Mouse (Mus musculus): Measurements from ENCODE around the gene Ralgapa2. TPM values are rescaled to one million over a fixed set of nuclear protein-coding genes. Genes with fewer than 3 reads are reported as not detected.

Gene Ralgapa2
- polyA plus RNA-seq, 1 experiment from 2014 or later = 7.7 TPM

GRCm38 (mm10) chr2:146221076-146221928, 290.8 kb downstream of the Ralgapa2 start, which contains the start of gene Insm1:
Insm1 (plus strand) TSS chr2:146221921.
- ATAC-seq (ENCODE audit: borderline replicate concordance, extremely low read depth, low FRiP score, low TSS enrichment) = peak; percentile 17; the same call in 1 of the 2 replicates
- H3K4me2 ChIP-seq = peak within 1 kb of the TSS; percentile 97
- H3K27ac ChIP-seq = no peak within 1 kb of the TSS
- no peaks in the 10 kb centered on the region for H3K9me3 ChIP-seq
- H3K4me3 ChIP-seq = peak within 1 kb of the TSS; percentile 47
- peaks cover 48% of the 10 kb centered on the region for H3K4me1 ChIP-seq
- peaks cover 95% of the 10 kb centered on the region for H3K27me3 ChIP-seq
- H3K9ac ChIP-seq = no peak within 1 kb of the TSS
- WGBS = under 1% methylated on average over 65 of the region's 86 CpGs
- H3K36me3 ChIP-seq = no peaks in the 10 kb centered on the region

GRCm38 (mm10) chr2:146220591-146221075, 291.5 kb downstream of the Ralgapa2 start:
- Histone ChIP-seq H3K27me3 (peaks cover 95% of the 10 kb centered on the region), H3K4me2 (peak overlapping the region; percentile 97; the same call in 1 of the 2 replicates), H3K4me1 (peaks cover 48% of the 10 kb centered on the region), H3K27ac (no peak overlapping the region), H3K4me3 (peak overlapping the region; percentile 47; the same call in 1 of the 2 replicates), H3K9ac (no peak overlapping the region), H3K36me3 (no peaks in the 10 kb centered on the region), H3K9me3 (no peaks in the 10 kb centered on the region)
- 1% methylated on average over 22 of the region's 24 CpGs for WGBS
- ATAC-seq (ENCODE audit: borderline replicate concordance, extremely low read depth, low FRiP score, low TSS enrichment) = no peak

GRCm38 (mm10) chr2:146219791-146220190, 292.4 kb downstream of the Ralgapa2 start:
- H3K27ac ChIP-seq = no peak overlapping the region
- peaks cover 48% of the 10 kb centered on the region for H3K4me1 ChIP-seq
- H3K36me3 ChIP-seq = no peaks in the 10 kb centered on the region
- H3K27me3 ChIP-seq = peaks cover 95% of the 10 kb centered on the region
- H3K4me2 ChIP-seq = no peak overlapping the region
- no peak overlapping the region for H3K9ac ChIP-seq
- H3K4me3 ChIP-seq = no peak overlapping the region
- no peak for ATAC-seq (ENCODE audit: borderline replicate concordance, extremely low read depth, low FRiP score, low TSS enrichment)
- WGBS = 14% methylated on average over 11 of the region's 11 CpGs
- no peaks in the 10 kb centered on the region for H3K9me3 ChIP-seq

GRCm38 (mm10) chr2:146218881-146219535, 293.1 kb downstream of the Ralgapa2 start:
- H3K4me2 ChIP-seq = no peak overlapping the region

GRCm38 (mm10) chr2:146218161-146218691, 293.9 kb downstream of the Ralgapa2 start:
- no peak for ATAC-seq (ENCODE audit: borderline replicate concordance, extremely low read depth, low FRiP score, low TSS enrichment)
- Histone ChIP-seq H3K4me2 (peak overlapping the region; percentile 50), H3K4me1 (peaks cover 44% of the 10 kb centered on the region), H3K36me3 (no peaks in the 10 kb centered on the region), H3K27me3 (peaks cover 93% of the 10 kb centered on the region), H3K9me3 (no peaks in the 10 kb centered on the region), H3K27ac (no peak overlapping the region), H3K9ac (no peak overlapping the region), H3K4me3 (peak overlapping the region; percentile 22)
- under 1% methylated on average over 40 of the region's 40 CpGs for WGBS

More at GRCm38 (mm10) chr2:146218881-146219535, 293.1 kb downstream of the Ralgapa2 start:
- peaks cover 94% of the 10 kb centered on the region for H3K27me3 ChIP-seq
- no peak overlapping the region for H3K4me3 ChIP-seq
- H3K4me1 ChIP-seq = peaks cover 48% of the 10 kb centered on the region
- H3K36me3 ChIP-seq = no peaks in the 10 kb centered on the region
- no peak overlapping the region for H3K27ac ChIP-seq
- H3K9me3 ChIP-seq = no peaks in the 10 kb centered on the region
- H3K9ac ChIP-seq = no peak overlapping the region
- ATAC-seq (ENCODE audit: borderline replicate concordance, extremely low read depth, low FRiP score, low TSS enrichment) = no peak
- 2% methylated on average over 19 of the region's 19 CpGs for WGBS

- Histone ChIP-seq H3K27ac (no peak overlapping the region), H3K4me1 (peaks cover 36% of the 10 kb centered on the region), H3K9me3 (no peaks in the 10 kb centered on the region), H3K4me3 (no peak overlapping the region), H3K9ac (no peak overlapping the region), H3K27me3 (peaks cover 91% of the 10 kb centered on the region), H3K36me3 (no peaks in the 10 kb centered on the region), H3K4me2 (no peak overlapping the region)
- ATAC-seq (ENCODE audit: borderline replicate concordance, extremely low read depth, low FRiP score, low TSS enrichment) = peak; percentile 72; the same call in 1 of the 2 replicates
- 2% methylated on average over 16 of the region's 16 CpGs for WGBS
Measured at GRCm38 (mm10) chr2:146217227-146217980, 294.7 kb downstream of the Ralgapa2 start.

GRCm38 (mm10) chr2:146216111-146217064, 295.8 kb downstream of the Ralgapa2 start:
- Histone ChIP-seq H3K36me3 (no peaks in the 10 kb centered on the region), H3K9me3 (no peaks in the 10 kb centered on the region), H3K9ac (no peak overlapping the region), H3K4me2 (no peak overlapping the region), H3K27me3 (peaks cover 83% of the 10 kb centered on the region), H3K4me1 (peaks cover 27% of the 10 kb centered on the region), H3K27ac (no peak overlapping the region), H3K4me3 (no peak overlapping the region)
- no peak for ATAC-seq (ENCODE audit: borderline replicate concordance, extremely low read depth, low FRiP score, low TSS enrichment)
- WGBS = 11% methylated on average over 14 of the region's 14 CpGs

- Histone ChIP-seq H3K36me3 (no peaks in the 10 kb centered on the region), H3K4me3 (no peak overlapping the region), H3K27ac (no peak overlapping the region), H3K4me1 (peaks cover 19% of the 10 kb centered on the region), H3K9me3 (no peaks in the 10 kb centered on the region), H3K4me2 (no peak overlapping the region), H3K27me3 (peaks cover 69% of the 10 kb centered on the region), H3K9ac (no peak overlapping the region)
- no peak for ATAC-seq (ENCODE audit: borderline replicate concordance, extremely low read depth, low FRiP score, low TSS enrichment)
- 3% methylated on average over 9 of the region's 9 CpGs for WGBS
Measured at GRCm38 (mm10) chr2:146214715-146215114, 297.4 kb downstream of the Ralgapa2 start.

- peaks cover 34% of the 10 kb centered on the region for H3K27me3 ChIP-seq
- H3K4me2 ChIP-seq = no peak overlapping the region
- no peak overlapping the region for H3K27ac ChIP-seq
- 51% methylated on average over 4 of the region's 4 CpGs for WGBS
- no peak overlapping the region for H3K9ac ChIP-seq
- H3K4me3 ChIP-seq = no peak overlapping the region
- H3K36me3 ChIP-seq = no peaks in the 10 kb centered on the region
- ATAC-seq (ENCODE audit: borderline replicate concordance, extremely low read depth, low FRiP score, low TSS enrichment) = no peak
- no peaks in the 10 kb centered on the region for H3K4me1 ChIP-seq
- no peaks in the 10 kb centered on the region for H3K9me3 ChIP-seq
Measured at GRCm38 (mm10) chr2:146210968-146211367, 301.2 kb downstream of the Ralgapa2 start.

- ATAC-seq (ENCODE audit: borderline replicate concordance, extremely low read depth, low FRiP score, low TSS enrichment) = no peak
- Histone ChIP-seq H3K27me3 (no peaks in the 10 kb centered on the region), H3K9me3 (no peaks in the 10 kb centered on the region), H3K9ac (no peak overlapping the region), H3K4me3 (no peak overlapping the region), H3K36me3 (no peaks in the 10 kb centered on the region), H3K4me1 (no peaks in the 10 kb centered on the region), H3K27ac (no peak overlapping the region), H3K4me2 (no peak overlapping the region)
- WGBS = 53% methylated on average over 7 of the region's 7 CpGs
Measured at GRCm38 (mm10) chr2:146197947-146198346, 314.2 kb downstream of the Ralgapa2 start.

Data from lung, embryonic 15.5 days (tissue).